Mouse (Mus musculus) CH12.LX (cell line): ENCODE results near the gene Chd1l. TPM values are rescaled to one million over a fixed set of nuclear protein-coding genes. Genes with fewer than 3 reads are reported as not detected.

ENCODE experiments used
- DNase-seq: peaks from one replicate; pipeline ENCODE4 v3.0.0-alpha.2; 2013; ENCODE audit errors: extremely low read depth
- H3K27ac ChIP-seq: 2 replicates; pipeline ENCODE4 v1.5.1; 2012; ENCODE audit warnings: low read depth, mild to moderate bottlenecking, control low read depth, moderate library complexity; ENCODE audit not compliant: insufficient read depth
- H3K27me3 ChIP-seq: replicated peaks from 2 replicates; pipeline ENCODE3; 2012; ENCODE audit warnings: inconsistent platforms
- H3K36me3 ChIP-seq, 2 experiments: replicated peaks in 1 of 2; 2 replicates each; pipeline versions ENCODE3 to v1.6.1; 2012; ENCODE audit warnings: inconsistent platforms in 1 of 2, low read length in 1 of 2, mild to moderate bottlenecking in 1 of 2, mixed read lengths in 1 of 2, moderate library complexity in 1 of 2; ENCODE audit not compliant: control insufficient read depth in 1 of 2, insufficient read depth in 1 of 2
- H3K4me1 ChIP-seq, 2 experiments: 2 replicates each; pipeline ENCODE4 v1.6.1; 2012; ENCODE audit warnings: inconsistent platforms in 1 of 2, moderate library complexity in 1 of 2; ENCODE audit not compliant: insufficient read depth in 2 of 2, control insufficient read depth in 1 of 2
- H3K4me2 ChIP-seq: 2 replicates; pipeline ENCODE4 v1.6.1; 2012; ENCODE audit warnings: low read depth, mild to moderate bottlenecking, control low read depth; ENCODE audit not compliant: poor library complexity, insufficient read depth, severe bottlenecking
- H3K4me3 ChIP-seq, 3 experiments: fragments of 150-350 bp in 1 of 3; sonication (generic) in 1 of 3; replicated peaks in 1 of 3; 2 replicates each; pipeline versions ENCODE3 to v1.5.1; 2011 to 2012; ENCODE audit warnings: low read depth in 2 of 3, low read length in 2 of 3, mild to moderate bottlenecking in 2 of 3, moderate library complexity in 2 of 3, control low read depth in 1 of 3, improper control_type of control experiment in 1 of 3, inconsistent platforms in 1 of 3, mixed read lengths in 1 of 3; ENCODE audit not compliant: poor library complexity in 1 of 3
- H3K79me2 ChIP-seq: replicated peaks from 2 replicates; pipeline ENCODE4 v1.6.1; 2012; ENCODE audit warnings: mild to moderate bottlenecking, moderate library complexity; ENCODE audit not compliant: control insufficient read depth, poor library complexity, insufficient read depth, severe bottlenecking; ENCODE audit errors: extremely low read depth
- H3K9ac ChIP-seq: 2 replicates; pipeline ENCODE4 v1.6.1; 2012; ENCODE audit warnings: low read depth, mild to moderate bottlenecking, control low read depth, moderate library complexity; ENCODE audit not compliant: insufficient read depth
- H3K9me3 ChIP-seq: replicated peaks from 2 replicates; pipeline ENCODE3; 2012; ENCODE audit warnings: low read length, inconsistent platforms, mixed read lengths
- CHD1 ChIP-seq: IDR thresholded peaks from 2 replicates; pipeline ENCODE4 v1.6.1; 2012; ENCODE audit warnings: low read depth, low read length, improper control_type of control experiment, inconsistent platforms
- CHD2 ChIP-seq: IDR thresholded peaks from 2 replicates; pipeline ENCODE4 v1.6.1; 2011; ENCODE audit warnings: low read length, improper control_type of control experiment
- E2F4 ChIP-seq: IDR thresholded peaks from 2 replicates; pipeline ENCODE4 v1.6.1; 2011; ENCODE audit warnings: low read depth, low read length, improper control_type of control experiment; ENCODE audit not compliant: insufficient replicate concordance
- ELF1 ChIP-seq: IDR thresholded peaks from 2 replicates; pipeline ENCODE4 v1.6.1; 2014; ENCODE audit warnings: low read depth, mild to moderate bottlenecking, inconsistent platforms, low read length, improper control_type of control experiment
- GABPA ChIP-seq: IDR thresholded peaks from 2 replicates; pipeline ENCODE4 v1.6.1; 2012; ENCODE audit warnings: low read depth, low read length, improper control_type of control experiment, inconsistent platforms; ENCODE audit not compliant: insufficient replicate concordance
- MAFK ChIP-seq: IDR thresholded peaks from 2 replicates; pipeline ENCODE4 v1.6.1; 2011; ENCODE audit warnings: low read length, improper control_type of control experiment; ENCODE audit not compliant: insufficient replicate concordance
- MAX ChIP-seq: IDR thresholded peaks from 2 replicates; pipeline ENCODE4 v1.6.1; 2011; ENCODE audit warnings: low read length, improper control_type of control experiment
- MEF2A ChIP-seq: IDR thresholded peaks from 2 replicates; pipeline ENCODE4 v1.6.1; 2014; ENCODE audit warnings: low read depth, mild to moderate bottlenecking, inconsistent platforms, low read length, improper control_type of control experiment, borderline replicate concordance
- MXI1 ChIP-seq: IDR thresholded peaks from 2 replicates; pipeline ENCODE4 v1.6.1; 2011; ENCODE audit warnings: mild to moderate bottlenecking, low read depth, low read length, improper control_type of control experiment
- MYC ChIP-seq: IDR thresholded peaks from 2 replicates; pipeline ENCODE4 v1.6.1; 2011; ENCODE audit warnings: low read depth, mild to moderate bottlenecking, improper control_type of control experiment, low read length
- NELFE ChIP-seq: IDR thresholded peaks from 2 replicates; pipeline ENCODE4 v1.6.1; 2011; ENCODE audit warnings: low read depth, low read length, improper control_type of control experiment
- UBTF ChIP-seq: IDR thresholded peaks from 2 replicates; pipeline ENCODE4 v1.6.1; 2012; ENCODE audit warnings: low read depth, mild to moderate bottlenecking, inconsistent platforms, low read length, improper control_type of control experiment, moderate library complexity
- USF1 ChIP-seq: IDR thresholded peaks from 2 replicates; pipeline ENCODE4 v1.6.1; 2014; ENCODE audit warnings: low read depth, mild to moderate bottlenecking, inconsistent platforms, low read length, improper control_type of control experiment
- ZMIZ1 ChIP-seq: IDR thresholded peaks from 2 replicates; pipeline ENCODE4 v1.6.1; 2012; ENCODE audit warnings: low read depth, mild to moderate bottlenecking, inconsistent platforms, low read length, improper control_type of control experiment
- dilution Hi-C: fragments of 300-500 bp; cut with MboI; formaldehyde crosslinking; loops from 2 replicates; pipeline ENCODE4 v1.14.3; 2020; ENCODE audit warnings: low sequenced_read_pairs; ENCODE audit not compliant: extremely low pct_unique_long_range_greater_than_20kb, extremely low pct_ligation_motif_present
- in situ Hi-C: fragments of 300-500 bp; cut with MboI; formaldehyde crosslinking; loops from 3 replicates; pipeline ENCODE4 v1.14.3; 2019; ENCODE audit warnings: low sequenced_read_pairs, low pct_ligation_motif_present, low pct_unique_long_range_greater_than_20kb, mixed read lengths
- polyA plus RNA-seq: library from polyadenylated mRNA; unstranded; fragments of >175 nt; gene quantifications from 2 replicates; pipeline ENCODE4 v1.2.1, GENCODE M21; 2012; ENCODE audit warnings: low read depth; ENCODE audit not compliant: insufficient read length
- total RNA-seq, 2 experiments: library from RNA; depleted of rRNA; stranded (reverse); fragments of 300-350 nt in 1 of 2; fragments of >200 nt in 1 of 2; gene quantifications; 2 replicates each; pipeline ENCODE4 v1.2.3; 2012 to 2014

Gene Chd1l
- total and polyA plus RNA-seq, 3 experiments: 24.7 to 29.0 (median 25.2) TPM

DNA sequence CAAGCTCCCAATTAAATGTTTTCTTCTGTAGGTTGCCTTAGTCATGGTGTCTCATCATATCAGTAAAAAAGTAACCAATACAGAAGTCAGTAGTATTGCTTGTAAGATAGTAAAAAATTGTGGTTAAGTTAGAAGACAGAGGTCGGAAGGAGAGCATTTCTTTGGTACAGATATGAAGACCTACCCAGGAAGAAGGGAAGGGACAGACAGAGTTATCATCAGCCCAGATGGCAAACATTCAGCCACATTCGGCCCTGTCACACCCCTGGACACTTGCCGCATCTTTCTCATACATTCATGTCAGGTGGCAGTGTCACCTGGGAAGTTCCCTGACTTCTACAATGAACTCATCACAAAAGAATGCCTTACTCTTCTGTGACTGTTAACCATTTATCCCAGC lies 97.7 kb downstream of the Chd1l start:
- Histone ChIP-seq H3K36me3 (no peaks in the 10 kb centered on the region), H3K79me2 (no peaks in the 10 kb centered on the region)
- no peak for DNase-seq
- dilution Hi-C loops: no loop called here
- TF ChIP-seq MEF2A: no peak
- TF ChIP-seq MAFK: no peak
- TF ChIP-seq NELFE: no peak
- no peak for TF ChIP-seq E2F4
- no peak for TF ChIP-seq MYC
- no peak for TF ChIP-seq ELF1
- TF ChIP-seq CHD1: no peak
- no peak for TF ChIP-seq USF1
- TF ChIP-seq CHD2: no peak
- TF ChIP-seq MAX: no peak
- TF ChIP-seq ZMIZ1: no peak
- no peak for TF ChIP-seq GABPA
- no peak for TF ChIP-seq UBTF
- TF ChIP-seq MXI1: no peak
- TF ChIP-seq, all 38 proteins: peak for 0
- Histone ChIP-seq H3K27ac (no peak overlapping the region), H3K4me3 (no peak overlapping the region), H3K9ac (no peak overlapping the region), H3K9me3 (no peaks in the 10 kb centered on the region), H3K27me3 (no peaks in the 10 kb centered on the region), H3K4me1 (no peaks in the 10 kb centered on the region), H3K4me2 (no peak overlapping the region)
- in situ Hi-C loops: no loop called here

Other genes with a start within 250 kb of the Chd1l start
- not detected in 2 replicates for gene Olfr1402, start 188.2 kb downstream of the Chd1l start, total RNA-seq (2012; rRNA removed)
- not detected in 2 replicates for gene Olfr1402, start 188.2 kb downstream of the Chd1l start, total RNA-seq (2014; rRNA removed)
- not detected in 2 replicates for gene Olfr1402, start 188.2 kb downstream of the Chd1l start, polyA plus RNA-seq
- gene Fmo5, start 18.6 kb upstream of the Chd1l start, total RNA-seq (2012; rRNA removed): 0.25 and 0.55 TPM in 2 replicates
- gene Fmo5, start 18.6 kb upstream of the Chd1l start, total RNA-seq (2014; rRNA removed): 0.40 and 0.41 TPM in 2 replicates
- 0.39 and 0.60 TPM in 2 replicates for gene Fmo5, start 18.6 kb upstream of the Chd1l start, polyA plus RNA-seq
- 0.46 and 0.68 TPM in 2 replicates for gene Prkab2, start 48.0 kb upstream of the Chd1l start, total RNA-seq (2012; rRNA removed)
- 1.2 and 1.4 TPM in 2 replicates for gene Prkab2, start 48.0 kb upstream of the Chd1l start, total RNA-seq (2014; rRNA removed)
- 1.4 and 1.5 TPM in 2 replicates for gene Prkab2, start 48.0 kb upstream of the Chd1l start, polyA plus RNA-seq
- gene Gm17651, start 64.5 kb upstream of the Chd1l start, total RNA-seq (2012; rRNA removed): not detected in 2 replicates
- not detected in 2 replicates for gene Gm17651, start 64.5 kb upstream of the Chd1l start, total RNA-seq (2014; rRNA removed)
- not detected in 2 replicates for gene Gm17651, start 64.5 kb upstream of the Chd1l start, polyA plus RNA-seq